Mouse (Mus musculus) 416B (cell line): ENCODE results near the gene Napsa.

ENCODE experiments used
- DNase-seq: peaks from one replicate; pipeline ENCODE4 v3.0.0; 2011; ENCODE audit warnings: low read depth

Napsa gene

DNA sequence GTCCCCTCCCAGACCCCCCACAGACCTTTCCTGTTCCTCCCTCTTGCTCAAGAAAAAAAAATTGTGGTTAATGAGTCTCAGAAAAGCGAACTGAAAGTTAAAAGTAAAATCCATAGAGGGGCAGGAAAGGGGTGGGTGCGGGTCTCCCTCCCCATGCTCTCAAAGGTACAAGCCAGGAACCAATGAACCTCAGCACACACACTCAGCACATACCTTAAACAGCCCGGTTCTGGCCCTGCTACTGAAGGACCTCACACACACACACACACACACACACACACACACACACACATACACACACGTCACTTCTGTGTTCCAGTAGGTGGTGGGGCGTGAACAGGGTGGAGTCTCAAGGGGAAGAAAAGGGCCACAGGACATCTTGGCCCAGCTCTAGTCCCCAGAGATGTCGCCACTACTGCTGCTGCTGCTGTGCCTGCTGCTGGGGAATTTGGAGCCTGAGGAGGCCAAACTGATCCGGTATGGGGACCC, at the start of gene Napsa:
Napsa (plus strand) TSS at position 168 of the 489 bp plus-strand sequence.
- DNase-seq: peak; percentile 94

DNA sequence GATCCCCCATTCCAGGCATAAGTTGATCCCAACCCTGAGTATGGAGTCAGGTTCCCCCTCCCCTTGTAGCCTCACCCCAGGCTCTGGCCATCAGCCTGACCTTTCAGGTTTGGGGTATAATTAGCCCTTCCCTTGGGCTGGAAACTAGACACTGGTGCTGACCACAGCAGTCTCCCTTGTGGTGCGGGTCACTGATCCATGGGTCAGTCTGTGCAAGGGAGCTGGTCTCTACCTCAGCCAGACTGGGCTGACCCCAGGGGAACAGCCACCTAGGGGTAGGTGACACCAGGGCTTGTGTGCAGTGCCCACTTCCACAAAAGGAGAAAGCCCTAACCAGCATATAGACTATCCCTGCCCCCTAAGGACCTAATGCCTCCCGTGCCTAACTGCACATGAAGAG, 49.1 kb upstream of the Napsa start:
- DNase-seq: no peak

DNA sequence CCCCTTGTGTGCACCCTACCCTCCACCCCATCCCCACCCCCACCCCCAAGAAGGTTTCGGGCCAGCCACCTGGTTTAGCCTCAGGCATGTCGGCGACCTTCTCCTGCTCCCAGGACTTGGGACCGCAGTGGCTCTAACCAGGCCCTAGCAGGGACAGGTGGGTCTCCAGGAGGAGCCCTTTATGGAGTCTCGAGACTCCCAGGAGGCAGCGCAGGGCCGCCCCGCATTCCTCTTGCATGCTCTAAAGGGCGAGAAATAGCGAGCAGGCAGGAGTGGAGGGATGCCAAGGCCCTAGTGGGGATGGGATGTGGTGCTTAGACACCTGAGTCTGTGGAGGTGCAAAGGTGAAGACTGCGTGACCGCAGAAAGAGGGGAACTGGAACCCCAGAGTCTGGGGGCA, 47.7 kb upstream of the Napsa start, which contains the start of gene Mybpc2:
Mybpc2 (minus strand) TSS at position 155 of the 400 bp plus-strand sequence.
- DNase-seq: no peak

DNA sequence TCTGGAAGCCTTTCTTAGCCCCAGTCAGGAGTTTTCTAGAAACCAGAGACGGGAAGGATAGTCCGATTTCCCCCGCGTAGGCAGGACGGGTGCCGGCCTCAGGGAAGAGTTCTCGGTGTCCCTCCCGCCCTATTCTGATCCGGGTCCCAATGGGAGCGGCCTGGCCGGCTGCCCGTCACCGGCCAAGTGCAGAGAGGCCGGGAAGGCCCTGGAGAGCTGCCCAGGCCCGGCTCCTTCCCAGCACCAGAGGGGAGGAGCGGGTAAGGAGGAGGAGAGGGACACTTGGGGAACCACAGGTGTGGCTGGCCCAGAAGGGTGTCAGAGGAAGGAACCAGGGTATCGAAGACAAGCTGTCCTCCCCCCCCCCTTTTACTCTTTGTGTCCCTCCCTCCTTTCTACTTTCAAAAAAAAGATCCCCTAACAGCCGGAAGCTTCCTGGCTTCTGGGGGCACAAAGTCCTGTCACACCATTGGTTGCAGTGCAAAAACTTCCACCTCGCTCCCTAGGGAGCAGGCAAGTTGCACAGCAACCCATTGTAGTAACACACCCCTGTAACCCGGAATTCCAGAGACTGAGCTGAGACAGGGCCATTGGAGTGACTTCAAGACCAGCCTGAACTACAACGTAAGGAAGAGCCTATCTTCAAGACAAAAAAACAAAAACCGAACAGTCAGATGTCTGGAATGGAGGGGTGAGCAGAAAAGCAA, 46.9 kb upstream of the Napsa start:
- no peak for DNase-seq

DNA sequence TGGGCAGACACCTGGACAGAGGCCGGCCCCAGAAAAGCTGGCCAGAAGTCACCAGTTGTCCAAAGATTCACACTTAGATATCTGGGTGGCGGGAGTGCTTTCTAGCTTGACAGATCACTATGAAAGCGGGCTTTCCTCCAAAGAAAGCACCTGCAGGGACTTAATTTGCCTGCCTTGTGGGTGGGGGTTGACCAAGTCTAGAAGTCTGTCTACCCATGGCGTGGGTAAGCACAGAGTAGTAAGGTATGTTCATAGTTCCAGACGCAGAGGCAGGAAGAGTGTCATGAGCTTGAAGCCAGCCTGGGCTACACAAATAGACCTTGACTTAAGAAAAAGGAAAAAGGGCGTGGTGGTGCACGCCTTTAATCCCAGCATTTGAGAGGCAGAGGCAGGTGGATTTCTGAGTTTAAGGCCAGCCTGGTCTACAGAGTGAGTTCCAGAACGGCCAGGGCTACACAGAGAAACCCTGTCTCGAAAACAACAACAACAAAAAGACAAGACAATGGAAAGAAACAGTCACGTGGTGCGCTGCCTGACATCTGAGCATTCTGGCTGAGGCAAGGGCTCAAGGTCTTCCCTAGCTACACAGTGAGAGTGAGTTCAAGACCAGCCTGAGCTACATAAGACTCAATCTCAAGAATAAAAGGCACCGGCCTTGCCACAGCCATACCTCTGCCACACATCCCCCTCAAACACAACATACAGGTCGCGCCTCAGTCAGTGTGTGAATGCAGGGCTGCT, 45.6 kb upstream of the Napsa start:
- DNase-seq: no peak

DNA sequence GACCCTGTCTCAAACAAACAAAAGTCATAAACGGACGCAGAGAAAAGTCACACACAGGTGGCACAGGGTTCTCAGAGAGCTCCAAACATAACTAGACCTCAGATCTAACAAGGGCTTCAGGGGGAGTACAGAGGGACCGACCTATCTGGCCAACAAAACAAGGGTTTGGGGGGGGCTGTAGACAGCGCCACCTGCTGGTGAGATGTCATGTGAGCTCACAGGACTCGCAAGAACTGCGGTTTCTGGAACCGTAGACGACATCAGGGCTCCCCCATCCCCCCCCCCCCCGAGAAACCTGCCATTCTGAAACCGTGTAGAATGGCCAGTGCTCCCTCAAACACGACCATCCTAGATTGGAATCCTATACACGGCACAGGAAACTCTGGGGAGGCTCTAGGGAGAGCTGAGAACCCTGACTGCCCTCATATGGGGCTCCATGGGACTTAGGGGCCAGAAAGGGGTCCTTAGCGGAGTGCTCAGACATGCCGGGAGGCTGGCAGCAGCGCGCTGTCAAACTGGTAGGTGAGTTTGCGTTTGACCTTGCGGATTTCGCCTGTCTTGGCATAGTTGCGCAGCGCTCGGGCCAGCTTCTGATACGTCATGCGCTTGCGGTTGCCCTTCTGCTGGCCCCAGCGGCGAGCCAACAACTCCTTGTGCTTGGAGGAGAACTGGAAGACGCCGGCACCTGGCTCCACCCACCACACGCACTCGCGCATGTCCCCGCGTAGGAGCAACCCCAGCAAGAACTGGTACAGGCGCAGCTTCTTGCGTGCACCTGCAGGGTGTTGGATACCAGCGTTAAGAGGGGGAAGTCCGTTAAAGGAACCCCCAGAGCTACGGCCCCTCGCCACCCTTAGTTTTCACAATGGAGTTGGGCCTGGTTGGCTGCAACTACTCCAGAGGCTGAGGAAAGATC, 44.4 kb upstream of the Napsa start:
- DNase-seq: peak; percentile 82

DNA sequence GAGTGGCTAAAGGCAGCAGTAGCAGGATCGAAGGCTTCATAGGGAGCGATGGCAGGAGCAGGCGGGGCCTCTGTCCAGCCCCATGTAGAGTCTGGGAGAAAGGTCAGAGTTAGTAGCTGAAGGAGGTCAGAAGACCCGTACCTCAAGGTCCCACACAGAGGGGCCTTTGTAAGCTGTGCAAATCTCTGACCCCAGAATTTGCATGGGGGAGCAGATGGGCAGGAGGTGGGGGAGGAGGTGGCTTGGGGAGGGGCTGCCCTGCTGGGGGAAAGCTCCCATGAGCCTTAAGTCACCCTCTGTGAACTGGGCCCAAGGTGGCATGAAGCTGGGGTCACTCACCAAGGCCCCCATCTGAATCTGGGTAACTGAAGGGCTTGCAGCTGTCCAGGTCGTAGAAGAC, 42.7 kb upstream of the Napsa start:
- no peak for DNase-seq

DNA sequence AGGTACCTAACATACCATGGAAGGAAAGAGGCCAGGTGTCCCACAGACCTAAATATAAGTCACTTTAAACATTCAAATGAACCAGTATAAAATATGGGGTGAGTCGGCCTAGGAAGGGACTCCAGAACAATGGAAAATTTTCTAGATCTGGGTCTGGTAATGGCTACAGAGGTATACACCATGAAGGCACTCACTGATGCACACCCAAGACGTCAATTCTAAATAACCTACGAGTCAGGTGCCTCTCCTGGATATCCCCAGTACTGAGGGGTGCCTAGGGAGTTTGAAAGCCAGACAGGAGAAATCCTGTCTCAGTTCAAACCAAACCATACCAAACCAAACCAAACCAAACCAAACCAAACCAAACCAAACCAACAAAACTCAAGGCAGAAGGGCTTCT, 41.7 kb upstream of the Napsa start:
- DNase-seq: no peak

DNA sequence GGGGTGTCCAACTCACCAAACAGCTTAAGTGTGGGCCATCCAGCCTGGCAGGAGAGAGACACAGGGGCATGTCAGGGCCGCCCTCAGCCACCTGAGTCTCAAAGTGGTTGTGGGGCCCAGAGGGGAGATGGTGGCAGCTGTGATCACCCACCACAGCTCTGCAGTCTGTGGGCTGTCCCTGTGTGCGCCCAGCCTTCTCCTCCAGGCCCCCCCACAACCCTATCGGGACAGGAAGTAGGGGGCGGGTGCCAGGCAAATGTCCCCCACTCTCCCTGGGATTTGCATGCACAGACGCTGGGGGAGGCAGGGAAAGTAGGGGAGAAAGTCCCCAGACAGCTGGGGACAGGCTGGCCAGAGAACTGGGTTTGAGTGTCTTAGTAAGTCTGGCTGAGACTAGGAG, 41.0 kb upstream of the Napsa start:
- DNase-seq: no peak

DNA sequence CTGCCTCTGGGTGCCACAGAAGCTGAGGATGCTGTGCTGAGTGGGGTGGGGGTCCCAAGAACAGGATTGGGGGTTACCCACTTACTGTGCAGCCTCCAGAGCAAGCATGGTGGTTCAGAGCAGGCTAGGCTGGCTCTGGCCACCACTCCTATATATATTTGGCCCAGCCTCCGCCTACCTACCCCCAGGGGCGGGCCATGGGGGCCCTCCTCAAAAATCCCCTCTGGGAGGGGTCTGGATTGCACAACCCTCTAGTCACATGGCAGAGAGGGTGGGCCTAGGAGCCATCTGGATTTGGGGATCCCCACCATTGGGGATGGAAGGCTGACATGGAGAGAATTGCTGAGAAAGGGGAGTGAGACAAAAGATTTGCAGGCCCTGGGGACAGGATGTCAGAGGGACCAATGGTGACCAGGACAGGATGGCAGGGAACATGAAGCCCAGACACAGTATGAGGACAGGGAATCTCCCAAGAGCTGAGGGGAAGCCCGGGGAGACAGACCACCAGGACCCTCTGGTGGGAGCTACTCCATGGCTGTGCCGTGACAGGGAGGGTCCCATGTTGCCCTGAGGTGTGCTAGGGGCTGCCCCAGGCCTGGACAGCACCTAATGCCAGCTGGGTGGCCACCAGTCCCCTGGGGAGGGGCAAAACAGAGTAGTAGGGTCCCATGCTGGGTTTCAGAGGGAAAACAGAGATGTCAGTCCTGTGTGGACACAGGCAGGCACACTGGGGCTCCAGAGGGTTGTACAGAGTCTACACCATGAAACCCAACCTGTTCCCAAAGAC, 40.0 kb upstream of the Napsa start, which contains the start of gene Spib:
Spib (minus strand) TSS at position 126 of the 787 bp plus-strand sequence.
- DNase-seq: no peak

DNA sequence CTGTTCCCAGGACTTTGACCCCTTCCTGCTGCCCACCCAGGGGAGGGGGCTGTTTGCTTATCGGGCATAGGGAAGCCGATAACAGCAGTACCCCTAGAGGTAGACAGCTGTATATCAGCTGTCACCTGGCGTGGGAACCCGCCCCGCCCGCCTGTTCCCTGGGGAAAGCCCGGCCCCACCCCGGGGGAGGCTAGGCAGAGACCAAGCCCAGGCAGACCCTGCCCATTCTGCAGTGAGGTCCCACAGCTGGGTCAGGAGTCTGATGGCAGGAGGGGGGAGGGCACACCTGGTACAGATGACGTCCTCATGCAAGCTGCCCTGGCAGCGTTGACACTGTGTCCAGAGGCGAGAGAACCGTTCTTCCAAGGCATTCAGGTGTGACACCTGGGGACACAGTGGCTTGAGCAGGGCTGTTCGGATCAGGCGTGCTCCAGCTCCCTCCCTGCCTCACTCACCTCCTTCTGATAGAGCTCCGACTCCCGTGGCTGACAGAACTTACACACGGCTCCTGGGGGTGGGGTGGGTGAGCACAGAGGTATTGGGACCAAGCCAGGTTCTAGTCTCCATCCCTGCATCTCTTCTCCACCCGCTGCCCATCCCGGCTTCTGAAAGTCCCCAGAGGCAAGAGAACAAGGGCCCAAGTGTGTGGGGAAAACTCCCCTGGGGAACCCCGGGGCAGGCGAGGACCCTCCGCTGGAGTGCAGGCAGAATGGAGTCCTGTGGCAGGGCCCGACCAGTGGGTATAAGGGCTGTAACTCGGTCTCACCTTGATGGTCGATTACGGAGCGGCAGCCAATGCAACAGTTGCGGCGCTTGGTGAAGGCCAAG, 39.0 kb upstream of the Napsa start:
- DNase-seq: no peak

DNA sequence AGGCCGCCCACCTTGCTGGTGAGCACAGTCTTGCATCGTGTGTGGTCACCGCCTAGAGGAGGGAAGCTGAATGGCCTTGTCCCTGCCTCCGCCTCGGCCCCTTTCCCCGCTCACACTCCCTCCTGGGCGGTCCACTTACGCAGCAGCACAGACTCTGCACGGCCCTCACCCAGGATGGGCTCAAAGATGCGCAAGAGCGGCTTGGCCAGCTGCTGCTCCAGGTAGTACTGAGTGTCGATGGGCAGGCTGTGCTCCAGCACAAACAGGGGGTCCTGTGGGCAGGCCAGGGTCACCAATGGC, 38.5 kb upstream of the Napsa start:
- no peak for DNase-seq

DNA sequence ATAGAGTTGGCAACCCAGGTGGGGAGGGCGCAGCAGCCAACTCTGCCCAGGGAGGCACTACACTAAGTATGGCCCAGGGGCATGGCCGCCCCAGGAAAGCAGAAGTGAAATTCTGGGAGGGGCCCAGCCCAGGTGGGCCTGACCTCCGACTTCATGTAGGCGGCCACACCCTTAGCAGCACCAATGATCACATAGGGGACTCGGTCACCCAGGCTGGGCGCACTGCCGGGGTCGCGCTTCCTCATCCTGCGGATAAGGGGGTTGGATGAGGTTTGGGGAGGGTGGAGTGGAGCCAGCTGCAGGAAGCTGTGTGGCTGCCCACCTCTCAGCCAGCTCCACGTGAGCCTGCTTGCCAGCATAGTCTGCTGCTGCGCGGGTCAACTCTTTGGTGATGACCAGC, 37.9 kb upstream of the Napsa start:
- DNase-seq: no peak

DNA sequence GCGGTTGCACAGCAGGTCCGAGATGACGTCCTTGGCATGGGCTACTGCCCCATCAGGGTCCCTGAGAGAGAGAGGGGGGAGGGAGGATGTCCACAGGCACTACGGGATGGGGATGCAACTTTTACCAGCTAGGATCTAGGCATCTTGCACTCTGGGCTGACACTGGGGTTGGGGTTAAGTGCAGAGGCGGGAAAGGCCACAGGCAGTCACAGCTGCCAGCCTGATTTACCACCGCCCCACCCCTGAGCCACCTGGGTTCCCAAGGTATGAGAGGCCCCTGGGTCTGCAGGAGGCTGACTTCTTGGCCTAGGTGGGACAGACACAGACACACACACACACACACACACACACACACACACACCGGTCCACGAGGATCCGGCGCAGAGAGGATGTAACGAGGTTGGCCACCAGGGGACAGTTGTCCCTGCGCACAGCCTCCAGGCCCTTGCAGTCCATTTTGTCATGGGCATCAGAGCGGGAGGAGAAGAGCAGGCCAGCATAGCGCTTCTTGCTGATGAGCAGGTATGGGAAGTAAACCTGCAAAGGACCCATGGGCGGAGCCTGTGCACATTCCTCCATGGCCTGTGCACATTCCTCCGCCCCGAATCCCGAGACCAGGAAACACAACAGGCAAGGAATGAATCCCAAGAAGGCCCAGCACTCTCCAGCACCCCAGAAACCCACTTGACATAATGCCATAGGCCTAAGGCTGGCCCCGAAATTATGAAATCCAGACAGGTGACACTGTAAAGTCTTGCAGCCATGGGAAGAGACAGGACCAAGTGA, 37.3 kb upstream of the Napsa start:
- DNase-seq: no peak

DNA sequence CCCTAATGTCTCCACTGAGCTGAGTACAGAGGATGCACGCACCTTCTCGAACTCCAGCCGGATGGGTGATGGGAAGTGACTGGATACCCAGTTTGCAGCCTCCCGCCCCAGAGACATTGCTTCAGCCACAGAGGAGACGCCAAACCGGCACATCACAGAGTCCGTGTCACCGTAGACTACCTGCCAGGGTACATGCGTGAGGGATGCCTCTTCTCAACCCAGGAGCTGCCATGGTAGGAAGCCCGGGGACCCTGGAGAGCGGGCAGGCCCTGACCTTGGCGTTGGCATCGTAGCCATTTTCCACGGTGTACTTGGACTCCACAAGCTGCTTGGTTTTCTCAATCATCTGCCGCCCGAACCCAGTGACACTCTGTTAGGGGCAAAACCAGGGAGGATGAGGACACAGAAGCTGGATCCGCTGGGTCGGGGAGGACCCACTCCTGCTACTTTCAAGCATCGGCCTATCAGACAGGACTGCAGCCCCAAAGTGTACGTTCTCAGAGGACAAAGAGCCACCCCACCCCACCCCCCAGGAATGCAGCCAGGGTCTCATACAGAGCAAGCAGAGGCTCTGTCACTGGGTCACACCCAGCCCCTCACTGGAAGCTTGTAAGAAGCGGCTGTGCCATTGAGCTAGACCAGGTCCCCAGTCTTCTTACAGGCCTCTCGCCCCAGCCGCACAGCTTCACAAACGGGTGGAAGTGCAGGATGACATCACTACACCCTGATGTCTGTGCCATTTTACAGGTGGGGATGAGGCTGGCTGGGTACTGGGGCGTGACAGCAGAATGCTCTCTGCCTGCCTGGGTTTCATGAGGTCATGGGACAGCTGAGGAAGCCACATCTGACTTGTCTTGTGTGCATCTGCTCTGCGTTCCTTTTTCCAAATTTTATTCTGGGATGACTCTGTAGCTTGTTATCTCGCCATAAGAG, 36.3 kb upstream of the Napsa start:
- no peak for DNase-seq

DNA sequence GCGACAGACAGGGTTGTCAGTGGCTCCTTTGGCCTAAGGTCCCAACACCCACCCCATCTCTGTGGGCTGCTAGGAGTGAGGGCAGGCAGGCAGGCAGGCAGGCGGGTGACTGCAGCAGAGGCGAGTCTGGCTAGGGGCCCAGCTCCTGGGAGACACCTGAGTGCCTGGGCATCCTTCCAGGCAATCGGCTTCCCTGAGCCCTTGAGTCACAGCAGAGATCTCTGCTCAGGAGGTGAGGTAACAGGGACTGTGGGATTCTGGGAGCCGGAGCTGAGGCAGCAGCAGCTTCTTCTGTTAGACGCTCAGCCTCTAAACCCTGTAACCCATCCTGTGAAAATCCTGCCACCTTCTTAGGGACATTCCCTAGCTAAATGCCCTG, 35.6 kb upstream of the Napsa start:
- DNase-seq: no peak

DNA sequence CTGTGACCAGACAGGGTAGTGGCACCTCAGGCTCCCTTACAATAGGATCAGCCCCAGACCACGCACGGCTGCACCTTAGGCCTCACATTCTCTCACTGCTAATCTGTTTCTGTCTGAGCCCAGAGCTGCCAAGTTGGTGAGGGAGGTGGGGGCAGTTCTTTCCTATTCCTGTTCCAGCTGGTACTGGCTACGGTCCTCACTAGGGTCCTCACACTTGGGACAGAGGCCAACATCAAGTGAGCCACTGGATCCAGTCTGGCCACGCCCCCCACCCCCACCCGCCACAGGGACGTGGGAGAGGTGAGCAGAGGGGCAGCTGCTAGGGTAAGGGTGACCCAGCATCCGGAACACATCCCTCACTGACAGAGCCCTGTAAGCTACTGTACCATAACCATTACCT, 35.2 kb upstream of the Napsa start:
- no peak for DNase-seq

DNA sequence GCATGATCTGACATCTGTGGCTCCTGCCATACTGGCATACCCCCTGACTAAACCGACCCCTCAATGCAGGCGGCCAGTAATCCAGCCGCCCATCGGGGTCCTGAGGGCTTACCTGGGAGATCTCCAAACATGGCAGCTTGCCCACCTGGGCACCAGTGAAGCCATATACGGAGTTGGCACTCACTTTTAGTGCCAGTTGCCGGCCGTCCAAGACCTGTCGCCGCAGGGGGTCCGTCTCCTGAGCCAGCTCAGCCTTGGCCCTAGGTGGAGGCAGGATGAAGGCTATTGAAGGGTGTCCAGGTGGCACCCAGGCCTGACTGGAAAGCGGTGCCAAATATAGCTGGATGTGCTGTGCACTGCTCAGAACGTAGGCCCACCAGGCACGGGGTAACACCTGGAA, 34.7 kb upstream of the Napsa start:
- no peak for DNase-seq
